Mouse (Mus musculus): ENCODE results near the gene Krt83. TPM values are rescaled to one million over a fixed set of nuclear protein-coding genes. Genes with fewer than 3 reads are reported as not detected.

The Krt83 gene
- polyA plus RNA-seq, 1 experiment from 2014 or later = not detected

Other genes starting within 250 kb of the Krt83 start
- 12.9 and 13.3 TPM in 2 replicates for gene Nr4a1, start 237.2 kb downstream of the Krt83 start, polyA plus RNA-seq (2015; fragmentation: Nextera tagmentation; extraction: Ambion mirVana)
- gene Atg101, start 207.2 kb downstream of the Krt83 start, polyA plus RNA-seq (2015; fragmentation: Nextera tagmentation; extraction: Ambion mirVana) = 66.9 and 67.0 TPM in 2 replicates
- gene 6030408B16Rik, start 198.3 kb downstream of the Krt83 start, polyA plus RNA-seq (2015; fragmentation: Nextera tagmentation; extraction: Ambion mirVana) = 9.4 and 9.5 TPM in 2 replicates
- gene Krt80, start 121.3 kb downstream of the Krt83 start, polyA plus RNA-seq (2015; fragmentation: Nextera tagmentation; extraction: Ambion mirVana) = 37.4 and 64.5 TPM in 2 replicates
- gene Krt7, start 80.5 kb downstream of the Krt83 start, polyA plus RNA-seq (2015; fragmentation: Nextera tagmentation; extraction: Ambion mirVana) = 378 and 523 TPM in 2 replicates
- gene Krt87, start 52.7 kb downstream of the Krt83 start, polyA plus RNA-seq (2015; fragmentation: Nextera tagmentation; extraction: Ambion mirVana) = 0.19 and 0.26 TPM in 2 replicates
- 0.15 TPM in 1 of 2 replicates, not detected in the other for gene Krt88, start 43.8 kb downstream of the Krt83 start, polyA plus RNA-seq (2015; fragmentation: Nextera tagmentation; extraction: Ambion mirVana)
- gene Krt81, start 27.8 kb downstream of the Krt83 start, polyA plus RNA-seq (2015; fragmentation: Nextera tagmentation; extraction: Ambion mirVana) = not detected in 2 replicates
- not detected in 2 replicates for gene Krt86, start 18.0 kb downstream of the Krt83 start, polyA plus RNA-seq (2015; fragmentation: Nextera tagmentation; extraction: Ambion mirVana)
- not detected in 2 replicates for gene Gm49425, start 25.7 kb upstream of the Krt83 start, polyA plus RNA-seq (2015; fragmentation: Nextera tagmentation; extraction: Ambion mirVana)
- 0.09 TPM in 1 of 2 replicates, not detected in the other for gene Krt84, start 41.3 kb upstream of the Krt83 start, polyA plus RNA-seq (2015; fragmentation: Nextera tagmentation; extraction: Ambion mirVana)
- not detected in 2 replicates for gene Krt82, start 59.2 kb upstream of the Krt83 start, polyA plus RNA-seq (2015; fragmentation: Nextera tagmentation; extraction: Ambion mirVana)
- gene Krt90, start 71.4 kb upstream of the Krt83 start, polyA plus RNA-seq (2015; fragmentation: Nextera tagmentation; extraction: Ambion mirVana) = 0.13 and 0.17 TPM in 2 replicates
- gene Krt75, start 82.4 kb upstream of the Krt83 start, polyA plus RNA-seq (2015; fragmentation: Nextera tagmentation; extraction: Ambion mirVana) = 0.26 and 0.40 TPM in 2 replicates
- gene Gm5414, start 136.7 kb upstream of the Krt83 start, polyA plus RNA-seq (2015; fragmentation: Nextera tagmentation; extraction: Ambion mirVana) = not detected in 2 replicates
- 0.14 TPM in 1 of 2 replicates, not detected in the other for gene Gm5478, start 155.9 kb upstream of the Krt83 start, polyA plus RNA-seq (2015; fragmentation: Nextera tagmentation; extraction: Ambion mirVana)
- 14.7 and 18.5 TPM in 2 replicates for gene Krt6b, start 188.8 kb upstream of the Krt83 start, polyA plus RNA-seq (2015; fragmentation: Nextera tagmentation; extraction: Ambion mirVana)
- gene Krt6a, start 202.8 kb upstream of the Krt83 start, polyA plus RNA-seq (2015; fragmentation: Nextera tagmentation; extraction: Ambion mirVana) = 458 and 584 TPM in 2 replicates
- 464 and 594 TPM in 2 replicates for gene Krt5, start 221.4 kb upstream of the Krt83 start, polyA plus RNA-seq (2015; fragmentation: Nextera tagmentation; extraction: Ambion mirVana)